Comparison of ENCODE assay signal across 11 mouse cellular contexts in genomic region chr1:38263251-38263650, GRCm38 (mm10).
DNase-seq lines count a peak whose midpoint lies in the region; ATAC-seq lines count a peak whose summit lies in the region.
"Had no signal": no experiment of that assay in that cellular context is flagged by ENCODE, and none has a peak within 500 bp of the region (broad histone marks: within the 10 kb centered on the region; RNA-seq: fewer than 3 reads in every experiment).

No protein-coding gene starts in this region.

- H3K9ac ChIP-seq in heart, embryonic 13.5 days, result no peak overlapping the region
- H3K9ac ChIP-seq in midbrain, embryonic 13.5 days (replicated peaks), result no peak overlapping the region
- H3K9ac ChIP-seq: lung, embryonic 15.5 days; stomach, embryonic 15.5 days had no signal

- peaks cover 7% of the 10 kb centered on the region for H3K9me3 ChIP-seq in heart, embryonic 13.5 days
- H3K9me3 ChIP-seq in midbrain, embryonic 13.5 days, result no peaks in the 10 kb centered on the region
- H3K9me3 ChIP-seq: lung, embryonic 15.5 days; stomach, embryonic 15.5 days had no signal

- H3K4me1 ChIP-seq in heart, embryonic 13.5 days, result peaks cover 42% of the 10 kb centered on the region
- peaks cover 42% of the 10 kb centered on the region for H3K4me1 ChIP-seq in midbrain, embryonic 13.5 days (replicated peaks)

- intact Hi-C loops in heart, postnatal 10 days (cut with DNase I), result no loop called here

- H3K4me2 ChIP-seq in heart, embryonic 13.5 days, result peak overlapping the region; percentile 4; the same call in 1 of the 2 replicates
- H3K4me2 ChIP-seq in midbrain, embryonic 13.5 days (replicated peaks), result no peak overlapping the region
- H3K4me2 ChIP-seq: lung, embryonic 15.5 days; stomach, embryonic 15.5 days had no signal

- 0 out of 2 replicates have a peak overlapping the region, but pooled peaks have one; percentile 2 for H3K27ac ChIP-seq in heart, embryonic 13.5 days (replicated peaks)
- peak overlapping the region; percentile 68 for H3K27ac ChIP-seq in midbrain, embryonic 13.5 days
- H3K27ac ChIP-seq: lung, embryonic 15.5 days; stomach, embryonic 15.5 days had no signal

- ATAC-seq in heart, embryonic 13.5 days (ENCODE audit: extremely low read depth, insufficient number of reproducible peaks, low FRiP score, low TSS enrichment), result no peak
- peak; percentile 86 for ATAC-seq in midbrain, embryonic 13.5 days

- H3K36me3 ChIP-seq in heart, embryonic 13.5 days, result no peaks in the 10 kb centered on the region; the same call in 1 of the 2 replicates
- peaks cover 4% of the 10 kb centered on the region for H3K36me3 ChIP-seq in midbrain, embryonic 13.5 days
- H3K36me3 ChIP-seq: lung, embryonic 15.5 days; stomach, embryonic 15.5 days had no signal

- no peak for DNase-seq in heart, adult 8-10 months (ENCODE audit: low spot score)
- peak; percentile 57 for DNase-seq in brain, adult 2 months (ENCODE audit: low read depth, low spot score)
- DNase-seq in heart, postnatal 10 days, result peak; percentile 39 to 41
- DNase-seq in spleen, postnatal 36 days (ENCODE audit: low spot score in 2 of 2), result no peak
- DNase-seq in kidney, adult 11 months, result no peak
- no peak for DNase-seq in cerebellum, adult 11-12 months
- DNase-seq: layer of hippocampus, postnatal 36 days had no signal

- 55% methylated on average over 8 of the region's 8 CpGs for WGBS in heart, embryonic 13.5 days
- 20% methylated on average over 8 of the region's 8 CpGs for WGBS in midbrain, embryonic 13.5 days

- no peaks in the 10 kb centered on the region for H3K27me3 ChIP-seq in heart, embryonic 13.5 days (replicated peaks)
- H3K27me3 ChIP-seq in midbrain, embryonic 13.5 days, result no peaks in the 10 kb centered on the region
- H3K27me3 ChIP-seq: lung, embryonic 15.5 days; stomach, embryonic 15.5 days had no signal

- no peak overlapping the region for H3K4me3 ChIP-seq in heart, embryonic 13.5 days
- no peak overlapping the region for H3K4me3 ChIP-seq in midbrain, embryonic 13.5 days (replicated peaks)
- H3K4me3 ChIP-seq: lung, embryonic 15.5 days; stomach, embryonic 15.5 days had no signal

Comparison
In these comparisons a context has a peak if more than half of its experiments do, and no peak if none do; other contexts are left out.
1. DNase-seq: peak in brain, adult 2 months (single experiment) and heart, postnatal 10 days (2 of 2); none in heart, adult 8-10 months (single experiment), spleen, postnatal 36 days (0 of 2), kidney, adult 11 months (single experiment) and cerebellum, adult 11-12 months (single experiment).